Mouse (Mus musculus): Measurements from ENCODE around the gene Hebp1. TPM values are rescaled to one million over a fixed set of nuclear protein-coding genes. Genes with fewer than 3 reads are reported as not detected.

Hebp1 gene
- polyA plus RNA-seq, 1 experiment: 34.1 TPM

DNA sequence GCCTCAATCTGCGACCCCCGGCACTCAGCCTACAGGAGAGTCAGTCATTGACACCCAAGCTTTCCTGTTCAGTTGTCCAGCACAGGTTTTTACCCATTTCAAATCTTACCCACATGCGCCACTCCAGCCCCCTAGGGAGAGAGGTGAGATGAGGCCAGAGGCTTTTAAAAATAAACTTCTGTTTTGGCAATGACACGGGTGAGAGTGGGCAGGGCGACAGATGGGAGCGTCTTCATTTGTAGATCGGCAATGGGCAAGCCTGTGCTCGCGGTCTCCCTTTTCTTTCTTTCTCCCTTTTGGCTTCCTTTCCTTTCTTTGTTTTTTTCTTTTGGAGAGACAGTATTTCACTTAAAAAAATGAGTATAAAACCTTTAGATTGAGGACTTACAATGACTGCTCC is 64.3 kb downstream of the Hebp1 start:
- TF ChIP-seq CTCF (IDR thresholded peaks at IDR 0.05; ENCODE audit: borderline replicate concordance, control insufficient read depth, extremely low read depth, insufficient read depth, low read length, poor library complexity): no peak
- no peak for TF ChIP-seq POLR2A (IDR thresholded peaks at IDR 0.05; ENCODE audit: control insufficient read depth, extremely low read depth, insufficient read depth, low read length, poor library complexity)
- Histone ChIP-seq H3K36me3 (ENCODE audit: control insufficient read depth, insufficient read depth, low read length) (no peaks in the 10 kb centered on the region), H3K4me3 (ENCODE audit: control insufficient read depth, insufficient read depth, low read length) (no peak overlapping the region), H3K27me3 (ENCODE audit: control insufficient read depth, insufficient read depth, low read length) (no peaks in the 10 kb centered on the region), H3K27ac (ENCODE audit: control insufficient read depth, insufficient read depth, low read length) (no peak overlapping the region), H3K4me1 (replicated peaks; ENCODE audit: control insufficient read depth, insufficient read depth, low read length) (no peaks in the 10 kb centered on the region)
- DNase-seq: no peak
- WGBS: 99% methylated on average over 9 of the region's 9 CpGs

DNA sequence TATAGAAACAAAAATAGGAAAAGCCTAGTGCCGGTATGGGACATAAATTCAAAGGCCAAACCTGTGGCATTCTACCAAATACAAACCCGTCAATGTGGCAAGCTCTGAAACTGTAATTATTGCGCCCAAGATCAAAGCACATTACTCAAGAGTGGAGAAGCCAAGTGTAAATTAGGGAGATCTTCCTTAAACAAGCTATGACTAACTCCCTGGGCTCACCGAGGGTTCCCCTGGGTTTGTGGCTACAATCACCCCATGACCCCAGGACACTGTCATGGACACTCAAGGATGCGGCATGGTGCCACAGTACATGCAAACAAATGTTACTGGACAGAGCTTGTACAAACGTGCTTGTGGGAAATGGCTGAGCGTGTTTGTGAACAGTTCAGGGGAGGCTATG is 64.7 kb downstream of the Hebp1 start:
- no peak for TF ChIP-seq CTCF (IDR thresholded peaks at IDR 0.05; ENCODE audit: borderline replicate concordance, control insufficient read depth, extremely low read depth, insufficient read depth, low read length, poor library complexity)
- TF ChIP-seq POLR2A (IDR thresholded peaks at IDR 0.05; ENCODE audit: control insufficient read depth, extremely low read depth, insufficient read depth, low read length, poor library complexity): no peak
- H3K36me3 ChIP-seq (ENCODE audit: control insufficient read depth, insufficient read depth, low read length): no peaks in the 10 kb centered on the region
- DNase-seq: no peak
- no peaks in the 10 kb centered on the region for H3K27me3 ChIP-seq (ENCODE audit: control insufficient read depth, insufficient read depth, low read length)
- no peak overlapping the region for H3K27ac ChIP-seq (ENCODE audit: control insufficient read depth, insufficient read depth, low read length)
- no peak overlapping the region for H3K4me3 ChIP-seq (ENCODE audit: control insufficient read depth, insufficient read depth, low read length)
- 95% methylated on average over 7 of the region's 7 CpGs for WGBS
- no peaks in the 10 kb centered on the region for H3K4me1 ChIP-seq (replicated peaks; ENCODE audit: control insufficient read depth, insufficient read depth, low read length)

GRCm38 (mm10) chr6:135124755-135125380 is 73.0 kb downstream of the Hebp1 start:
- 78% methylated on average over 5 of the region's 5 CpGs for WGBS
- H3K4me1 ChIP-seq (replicated peaks; ENCODE audit: control insufficient read depth, insufficient read depth, low read length): no peaks in the 10 kb centered on the region
- H3K27ac ChIP-seq (ENCODE audit: control insufficient read depth, insufficient read depth, low read length): no peak overlapping the region
- no peaks in the 10 kb centered on the region for H3K27me3 ChIP-seq (ENCODE audit: control insufficient read depth, insufficient read depth, low read length)
- H3K36me3 ChIP-seq (ENCODE audit: control insufficient read depth, insufficient read depth, low read length): no peaks in the 10 kb centered on the region
- TF ChIP-seq POLR2A (IDR thresholded peaks at IDR 0.05; ENCODE audit: control insufficient read depth, extremely low read depth, insufficient read depth, low read length, poor library complexity) (no peak), CTCF (IDR thresholded peaks at IDR 0.05; ENCODE audit: borderline replicate concordance, control insufficient read depth, extremely low read depth, insufficient read depth, low read length, poor library complexity) (no peak)
- no peak overlapping the region for H3K4me3 ChIP-seq (ENCODE audit: control insufficient read depth, insufficient read depth, low read length)
- no peak for DNase-seq

DNA sequence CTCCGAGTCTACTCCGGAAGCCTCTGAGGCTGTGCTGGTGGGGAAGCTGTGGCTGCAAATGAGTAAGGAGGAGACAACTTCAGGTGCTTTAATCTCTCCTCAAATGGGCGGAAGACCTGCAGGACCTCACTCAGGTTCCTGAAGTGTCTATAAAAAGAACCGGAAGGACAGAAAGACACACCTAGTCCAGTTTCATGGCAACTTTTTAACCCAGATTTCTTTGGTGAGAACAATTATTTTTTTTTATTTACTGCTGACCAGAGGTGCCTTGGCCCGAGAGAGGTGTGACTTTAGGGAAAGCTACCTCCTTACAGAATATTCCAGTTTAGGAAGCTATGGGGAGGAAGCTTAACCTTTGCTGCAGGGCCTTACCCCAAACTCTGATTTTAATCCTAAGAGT is 79.6 kb downstream of the Hebp1 start, which contains the start of gene Gprc5d:
Gene Gprc5d (minus strand): TSS at position 101 of the 400 bp plus-strand sequence.
- Histone ChIP-seq H3K4me3 (ENCODE audit: control insufficient read depth, insufficient read depth, low read length) (no peak within 1 kb of the TSS), H3K4me1 (replicated peaks; ENCODE audit: control insufficient read depth, insufficient read depth, low read length) (no peaks in the 10 kb centered on the region), H3K27me3 (ENCODE audit: control insufficient read depth, insufficient read depth, low read length) (no peaks in the 10 kb centered on the region), H3K36me3 (ENCODE audit: control insufficient read depth, insufficient read depth, low read length) (no peaks in the 10 kb centered on the region), H3K27ac (ENCODE audit: control insufficient read depth, insufficient read depth, low read length) (no peak within 1 kb of the TSS)
- DNase-seq: no peak
- 88% methylated on average over 5 of the region's 5 CpGs for whole genome bisulfite sequencing
- TF ChIP-seq POLR2A (IDR thresholded peaks at IDR 0.05; ENCODE audit: control insufficient read depth, extremely low read depth, insufficient read depth, low read length, poor library complexity): no peak
- TF ChIP-seq CTCF (IDR thresholded peaks at IDR 0.05; ENCODE audit: borderline replicate concordance, control insufficient read depth, extremely low read depth, insufficient read depth, low read length, poor library complexity): no peak

- no peaks in the 10 kb centered on the region for H3K36me3 ChIP-seq (ENCODE audit: control insufficient read depth, insufficient read depth, low read length)
- WGBS: 38% methylated on average over 8 of the region's 8 CpGs
- no peak overlapping the region for H3K27ac ChIP-seq (ENCODE audit: control insufficient read depth, insufficient read depth, low read length)
Observed at GRCm38 (mm10) chr6:135116479-135116878, 81.3 kb downstream of the Hebp1 start.

GRCm38 (mm10) chr6:135113114-135113436 is 84.7 kb downstream of the Hebp1 start:
- DNase-seq: no peak
- Histone ChIP-seq H3K27ac (ENCODE audit: control insufficient read depth, insufficient read depth, low read length) (no peak overlapping the region), H3K4me3 (ENCODE audit: control insufficient read depth, insufficient read depth, low read length) (no peak overlapping the region), H3K4me1 (replicated peaks; ENCODE audit: control insufficient read depth, insufficient read depth, low read length) (no peaks in the 10 kb centered on the region), H3K36me3 (ENCODE audit: control insufficient read depth, insufficient read depth, low read length) (no peaks in the 10 kb centered on the region), H3K27me3 (ENCODE audit: control insufficient read depth, insufficient read depth, low read length) (no peaks in the 10 kb centered on the region)
- WGBS: 73% methylated on average over 6 of the region's 6 CpGs
- TF ChIP-seq POLR2A (IDR thresholded peaks at IDR 0.05; ENCODE audit: control insufficient read depth, extremely low read depth, insufficient read depth, low read length, poor library complexity): no peak
- TF ChIP-seq CTCF (IDR thresholded peaks at IDR 0.05; ENCODE audit: borderline replicate concordance, control insufficient read depth, extremely low read depth, insufficient read depth, low read length, poor library complexity): no peak

More at GRCm38 (mm10) chr6:135116479-135116878, 81.3 kb downstream of the Hebp1 start:
- H3K4me3 ChIP-seq (ENCODE audit: control insufficient read depth, insufficient read depth, low read length): no peak overlapping the region
- TF ChIP-seq POLR2A (IDR thresholded peaks at IDR 0.05; ENCODE audit: control insufficient read depth, extremely low read depth, insufficient read depth, low read length, poor library complexity): no peak
- no peak for TF ChIP-seq CTCF (IDR thresholded peaks at IDR 0.05; ENCODE audit: borderline replicate concordance, control insufficient read depth, extremely low read depth, insufficient read depth, low read length, poor library complexity)
- no peaks in the 10 kb centered on the region for H3K27me3 ChIP-seq (ENCODE audit: control insufficient read depth, insufficient read depth, low read length)
- H3K4me1 ChIP-seq (replicated peaks; ENCODE audit: control insufficient read depth, insufficient read depth, low read length): no peaks in the 10 kb centered on the region
- no peak for DNase-seq
